26 mouse cellular contexts compared by ENCODE assay signal in genomic region chrX:162455364-162455763, GRCm38 (mm10).
DNase-seq lines count a peak whose midpoint lies in the region; ATAC-seq and TF ChIP-seq lines count a peak whose summit lies in the region.
"Had no signal": no experiment of that assay in that cellular context is flagged by ENCODE, and none has a peak within 500 bp of the region (broad histone marks: within the 10 kb centered on the region; RNA-seq: fewer than 3 reads in every experiment).

No protein-coding gene starts in this region.

- no peak overlapping the region for H3K9ac ChIP-seq in forebrain, embryonic 13.5 days
- H3K9ac ChIP-seq: forebrain, postnatal 0 days; heart, embryonic 12.5 days; heart, embryonic 15.5 days; hindbrain, embryonic 13.5 days; intestine, embryonic 15.5 days had no signal

- no peaks in the 10 kb centered on the region for H3K4me1 ChIP-seq in G1E (ENCODE audit: insufficient read depth, low read depth, low read length)
- no peaks in the 10 kb centered on the region for H3K4me1 ChIP-seq in forebrain, embryonic 13.5 days
- H3K4me1 ChIP-seq: forebrain, embryonic 10.5 days; heart, embryonic 12.5 days; heart, embryonic 15.5 days; hindbrain, embryonic 10.5 days; hindbrain, embryonic 13.5 days; intestine, embryonic 15.5 days had no signal

- H3K27me3 ChIP-seq in G1E (ENCODE audit: insufficient read depth, low read length): no peaks in the 10 kb centered on the region
- no peaks in the 10 kb centered on the region; the same call in 1 of the 2 replicates for H3K27me3 ChIP-seq in forebrain, embryonic 13.5 days
- H3K27me3 ChIP-seq: heart, embryonic 12.5 days; heart, embryonic 15.5 days had no signal

- no peak overlapping the region for H3K27ac ChIP-seq in forebrain, embryonic 13.5 days
- H3K27ac ChIP-seq: forebrain, embryonic 10.5 days; heart, embryonic 15.5 days; hindbrain, embryonic 10.5 days; hindbrain, embryonic 13.5 days; intestine, embryonic 15.5 days had no signal

- no peak overlapping the region for H3K4me2 ChIP-seq in forebrain, embryonic 13.5 days
- H3K4me2 ChIP-seq: heart, embryonic 12.5 days; heart, embryonic 15.5 days; hindbrain, embryonic 13.5 days; intestine, embryonic 15.5 days had no signal

- H3K36me3 ChIP-seq in G1E (replicated peaks): no peaks in the 10 kb centered on the region
- H3K36me3 ChIP-seq in forebrain, embryonic 13.5 days (ENCODE audit: poor library complexity, severe bottlenecking): no peaks in the 10 kb centered on the region
- H3K36me3 ChIP-seq: forebrain, embryonic 10.5 days; heart, embryonic 12.5 days; heart, embryonic 15.5 days; hindbrain, embryonic 10.5 days; hindbrain, embryonic 13.5 days; intestine, embryonic 15.5 days had no signal

- peak; percentile 60 for ATAC-seq in G1E (ENCODE audit: extremely low read depth, insufficient number of reproducible peaks, low FRiP score, poor library complexity, severe bottlenecking)
- peak; percentile 66 for ATAC-seq in common myeloid progenitor, adult 5-6 weeks (replicated peaks; ENCODE audit: low read depth, poor library complexity, severe bottlenecking)
- peak; percentile 57 for ATAC-seq in megakaryocyte progenitor cell, adult 5-6 weeks (replicated peaks; ENCODE audit: poor library complexity)
- ATAC-seq in forebrain, embryonic 13.5 days: no peak
- ATAC-seq: forebrain, embryonic 14.5 days; forebrain, postnatal 0 days; hindbrain, embryonic 16.5 days; intestine, embryonic 15.5 days; Patski had no signal

- H3K4me3 ChIP-seq in G1E (ENCODE audit: low read depth, low read length): no peak overlapping the region
- H3K4me3 ChIP-seq in forebrain, embryonic 13.5 days: no peak overlapping the region
- H3K4me3 ChIP-seq: forebrain, embryonic 10.5 days; heart, embryonic 12.5 days; heart, embryonic 15.5 days; hindbrain, embryonic 10.5 days; hindbrain, embryonic 13.5 days; intestine, embryonic 15.5 days had no signal

- WGBS in forebrain, embryonic 13.5 days: 85% methylated on average over 1 of the region's 1 CpGs

- H3K9me3 ChIP-seq in G1E (replicated peaks): no peaks in the 10 kb centered on the region
- no peaks in the 10 kb centered on the region for H3K9me3 ChIP-seq in forebrain, embryonic 13.5 days (replicated peaks)
- H3K9me3 ChIP-seq: forebrain, embryonic 10.5 days; heart, embryonic 12.5 days; heart, embryonic 15.5 days; hindbrain, embryonic 10.5 days; hindbrain, embryonic 13.5 days; intestine, embryonic 15.5 days had no signal

- TF ChIP-seq CTCF in G1E (IDR thresholded peaks at IDR 0.05; ENCODE audit: low read depth, low read length): no peak

- DNase-seq in G1E (ENCODE audit: low spot score): no peak
- no peak for DNase-seq in urinary bladder, postnatal 10 days (ENCODE audit: low spot score)
- DNase-seq in lung, postnatal 10 days: no peak
- DNase-seq: adrenal gland, postnatal 10 days; adrenal gland, postnatal 36 days; cerebellum, adult 18-20 months; cerebellum, adult 9-10 months; cerebellum, postnatal 25 days; forebrain, postnatal 0 days; gastrocnemius, postnatal 14 days; heart, adult 18-20 months; heart, postnatal 10 days; heart, postnatal 36 days; kidney, adult 11 months had no signal
